Mouse (Mus musculus): ENCODE data around the gene Aipl1. TPM values are rescaled to one million over a fixed set of nuclear protein-coding genes. Genes with fewer than 3 reads are reported as not detected.
A peak's percentile ranks its signal among the peaks of the same experiment; 100 is the strongest.

Gene Aipl1
- total and polyA plus RNA-seq, 3 experiments, result 0.04 TPM; not detected in 2

- no peak for DNase-seq
- WGBS, result 41% methylated on average over 2 of the region's 2 CpGs
- H3K27me3 ChIP-seq (ENCODE audit: control insufficient read depth, insufficient read depth, low read length), result no peaks in the 10 kb centered on the region
- H3K27ac ChIP-seq, result no peak overlapping the region
- H3K79me2 ChIP-seq (replicated peaks; ENCODE audit: control insufficient read depth, insufficient read depth, low read length), result no peaks in the 10 kb centered on the region
- H3K4me3 ChIP-seq, result no peak overlapping the region
- no peak overlapping the region for H3K9ac ChIP-seq (ENCODE audit: low read depth, low read length)
- no peaks in the 10 kb centered on the region for H3K36me3 ChIP-seq (ENCODE audit: control insufficient read depth, insufficient read depth, low read length)
- intact Hi-C loops (cut with DNase I), result no loop called here
- TF ChIP-seq EP300 (IDR thresholded peaks at IDR 0.05; ENCODE audit: insufficient read depth, low read depth, low read length) (no peak), POLR2A (IDR thresholded peaks at IDR 0.05; ENCODE audit: insufficient read depth, low read depth, low read length) (no peak), CTCF (IDR thresholded peaks at IDR 0.05) (no peak)
- H3K4me1 ChIP-seq (ENCODE audit: control insufficient read depth, insufficient read depth, low read length), result no peaks in the 10 kb centered on the region
These were observed 17.9 kb upstream of the Aipl1 start for GRCm38 (mm10) chr11:72055176-72055575.

DNA sequence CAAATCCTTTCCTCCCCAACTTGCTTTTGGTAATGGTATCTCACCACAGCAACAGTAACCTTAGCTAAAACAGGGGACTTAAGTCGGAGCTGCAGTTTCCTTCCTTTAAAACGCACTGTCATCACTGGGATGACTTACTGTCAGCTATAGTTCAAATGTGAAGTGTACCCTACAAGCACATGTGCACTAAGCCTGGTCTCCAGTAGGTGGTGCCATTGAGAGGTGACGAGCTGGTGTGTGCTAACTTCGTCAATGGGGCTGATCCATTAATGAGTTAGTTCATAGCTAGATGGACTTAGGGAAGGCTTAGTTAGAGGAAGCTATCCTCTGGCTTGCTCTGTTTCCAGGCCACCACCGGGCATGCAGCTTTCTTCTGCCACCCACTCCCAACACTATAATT lies 15.3 kb upstream of the Aipl1 start:
- Histone ChIP-seq H3K36me3 (ENCODE audit: control insufficient read depth, insufficient read depth, low read length) (no peaks in the 10 kb centered on the region), H3K27ac (no peak overlapping the region), H3K27me3 (ENCODE audit: control insufficient read depth, insufficient read depth, low read length) (no peaks in the 10 kb centered on the region), H3K4me1 (ENCODE audit: control insufficient read depth, insufficient read depth, low read length) (no peaks in the 10 kb centered on the region), H3K9ac (ENCODE audit: low read depth, low read length) (no peak overlapping the region), H3K79me2 (replicated peaks; ENCODE audit: control insufficient read depth, insufficient read depth, low read length) (no peaks in the 10 kb centered on the region), H3K4me3 (no peak overlapping the region)
- 11% methylated on average over 5 of the region's 5 CpGs for WGBS
- intact Hi-C loops (cut with DNase I), result loop anchor here (1.0 to 2.0 kb wide), 2 partner anchors 93 to 154 kb away; partner anchors contain the start of genes 4933427D14Rik, Gm43951 and Txndc17
- DNase-seq, result peak; percentile 61 to 74
- TF ChIP-seq EP300 (IDR thresholded peaks at IDR 0.05; ENCODE audit: insufficient read depth, low read depth, low read length) (0 out of 2 replicates have a peak, but pooled peaks have one; percentile 43), CTCF (IDR thresholded peaks at IDR 0.05) (peak; percentile 95), POLR2A (IDR thresholded peaks at IDR 0.05; ENCODE audit: insufficient read depth, low read depth, low read length) (no peak)

DNA sequence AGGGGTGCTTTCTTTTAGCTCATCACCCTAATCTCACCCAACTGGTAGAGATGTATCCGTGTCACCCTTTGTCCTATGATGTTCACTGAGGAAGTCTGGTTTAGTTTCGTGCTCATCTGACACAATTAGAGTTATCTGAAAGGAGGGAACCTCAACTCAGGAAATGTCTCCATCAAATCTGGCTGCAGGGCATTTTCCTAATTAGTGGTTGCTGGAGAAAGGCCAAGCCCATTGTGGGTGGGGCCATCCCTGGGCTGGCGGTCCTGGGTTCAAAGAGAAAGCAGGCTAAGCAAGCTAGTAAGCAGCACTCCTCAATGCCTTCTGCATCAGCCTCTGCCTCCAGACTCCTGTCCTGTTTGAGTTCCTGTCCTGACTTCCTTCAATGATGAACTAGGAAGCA lies 14.9 kb upstream of the Aipl1 start:
- DNase-seq, result no peak
- WGBS, result 48% methylated on average over 3 of the region's 3 CpGs
- TF ChIP-seq EP300 (IDR thresholded peaks at IDR 0.05; ENCODE audit: insufficient read depth, low read depth, low read length) (no peak), POLR2A (IDR thresholded peaks at IDR 0.05; ENCODE audit: insufficient read depth, low read depth, low read length) (no peak)

DNA sequence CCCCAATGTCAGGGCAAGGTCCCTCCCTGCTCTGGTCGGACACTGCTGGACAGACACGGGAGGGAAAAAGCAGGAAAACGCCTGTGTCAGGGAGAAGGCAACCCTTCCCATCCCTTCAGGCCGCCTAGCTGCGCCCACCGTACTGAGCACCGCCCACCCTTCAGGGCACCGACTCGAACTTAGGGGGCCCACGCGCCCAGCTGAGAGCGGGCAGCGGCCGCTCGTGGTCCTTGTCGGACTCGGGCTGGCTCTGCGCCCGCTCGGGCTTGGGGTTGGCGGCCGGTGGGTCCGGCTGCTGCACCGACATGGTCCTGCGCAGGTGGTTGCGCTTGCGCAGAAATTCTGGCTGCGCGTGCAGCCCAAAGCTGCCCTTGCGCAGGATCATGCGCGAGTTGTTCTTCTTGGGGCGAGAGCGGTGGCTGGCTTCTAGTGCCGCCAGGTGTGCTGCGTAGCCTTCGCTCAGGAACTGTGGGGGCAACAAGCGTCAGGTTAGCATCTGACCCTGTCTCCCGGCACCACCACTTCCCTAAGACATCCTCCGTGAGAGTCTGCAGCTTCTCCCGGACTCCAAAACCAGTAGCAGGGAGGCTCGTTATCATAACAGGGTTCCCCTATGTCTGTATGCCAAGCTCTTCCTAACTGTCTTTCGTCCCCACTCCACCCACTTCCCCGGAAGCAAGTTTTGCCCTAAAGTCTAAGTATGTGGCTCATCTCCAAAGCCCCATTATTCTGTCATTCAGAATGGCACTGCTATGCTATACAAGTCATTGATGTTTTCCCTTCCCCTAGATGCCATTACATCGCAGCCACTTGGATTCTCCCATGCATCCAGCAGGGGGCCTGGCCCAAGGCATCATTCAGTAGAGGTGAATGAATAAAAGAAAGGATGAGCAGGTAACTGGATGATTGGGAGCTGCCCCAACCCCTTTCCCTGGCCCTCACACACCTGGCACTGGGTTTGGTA lies 13.9 kb upstream of the Aipl1 start:
- Histone ChIP-seq H3K27ac (no peak overlapping the region), H3K79me2 (replicated peaks; ENCODE audit: control insufficient read depth, insufficient read depth, low read length) (no peaks in the 10 kb centered on the region), H3K4me3 (peak overlapping the region; percentile 29; the same call in 1 of the 2 replicates), H3K9ac (ENCODE audit: low read depth, low read length) (peak overlapping the region; percentile 0; the same call in 1 of the 2 replicates), H3K27me3 (ENCODE audit: control insufficient read depth, insufficient read depth, low read length) (no peaks in the 10 kb centered on the region), H3K4me1 (ENCODE audit: control insufficient read depth, insufficient read depth, low read length) (no peaks in the 10 kb centered on the region), H3K36me3 (ENCODE audit: control insufficient read depth, insufficient read depth, low read length) (no peaks in the 10 kb centered on the region)
- TF ChIP-seq CTCF (IDR thresholded peaks at IDR 0.05), result peak; percentile 26
- no peak for TF ChIP-seq EP300 (IDR thresholded peaks at IDR 0.05; ENCODE audit: insufficient read depth, low read depth, low read length)
- intact Hi-C loops (cut with DNase I), result no loop called here
- peak; percentile 29 to 32 for DNase-seq
- WGBS, result 11% methylated on average over 45 of the region's 45 CpGs

More for the DNA sequence above, 14.9 kb upstream of the Aipl1 start:
- Histone ChIP-seq H3K4me3 (no peak overlapping the region), H3K36me3 (ENCODE audit: control insufficient read depth, insufficient read depth, low read length) (no peaks in the 10 kb centered on the region), H3K27me3 (ENCODE audit: control insufficient read depth, insufficient read depth, low read length) (no peaks in the 10 kb centered on the region), H3K79me2 (replicated peaks; ENCODE audit: control insufficient read depth, insufficient read depth, low read length) (no peaks in the 10 kb centered on the region), H3K4me1 (ENCODE audit: control insufficient read depth, insufficient read depth, low read length) (no peaks in the 10 kb centered on the region), H3K9ac (ENCODE audit: low read depth, low read length) (no peak overlapping the region), H3K27ac (no peak overlapping the region)
- intact Hi-C loops (cut with DNase I), result loop anchor here (1.0 to 2.0 kb wide), 2 partner anchors 93 to 155 kb away; partner anchors contain the start of genes 4933427D14Rik, Gm43951 and Txndc17

DNA sequence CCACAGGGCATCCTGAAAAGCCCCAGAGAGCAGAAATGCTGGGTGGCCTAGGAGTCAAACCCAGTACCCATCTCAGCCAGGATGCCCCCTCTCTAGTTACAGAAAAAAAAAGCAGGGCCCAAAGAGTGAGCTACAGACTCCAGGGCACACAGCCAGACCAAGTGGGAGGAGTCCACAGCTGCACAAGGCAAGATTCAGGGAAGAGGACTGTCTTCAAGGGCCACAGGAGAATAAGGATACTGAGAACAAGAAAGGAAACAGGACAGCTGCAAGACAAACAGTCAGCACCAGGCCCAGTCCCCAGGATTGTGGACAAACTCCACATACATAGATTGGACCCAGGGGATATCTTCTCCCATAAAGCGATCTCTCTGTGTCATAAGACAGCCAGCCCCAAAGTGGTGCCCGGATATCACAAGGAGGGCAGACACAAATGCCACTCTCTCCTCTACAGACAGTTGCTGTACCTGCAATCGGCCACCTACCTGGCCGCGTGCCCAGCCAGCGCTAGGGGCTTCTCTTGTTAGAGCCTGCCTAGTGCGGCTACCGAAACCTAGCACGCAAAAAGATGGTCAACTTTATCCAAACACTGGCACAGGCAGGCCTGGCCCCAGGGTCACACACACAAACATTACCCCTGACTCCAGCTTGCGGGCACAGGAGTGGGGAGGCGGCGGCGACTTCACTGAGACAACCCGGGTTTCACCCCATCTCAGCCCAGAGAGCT lies 13.0 kb upstream of the Aipl1 start:
- Histone ChIP-seq H3K27ac (no peak overlapping the region), H3K27me3 (ENCODE audit: control insufficient read depth, insufficient read depth, low read length) (no peaks in the 10 kb centered on the region), H3K9ac (ENCODE audit: low read depth, low read length) (no peak overlapping the region), H3K4me3 (no peak overlapping the region), H3K79me2 (replicated peaks; ENCODE audit: control insufficient read depth, insufficient read depth, low read length) (no peaks in the 10 kb centered on the region), H3K4me1 (ENCODE audit: control insufficient read depth, insufficient read depth, low read length) (no peaks in the 10 kb centered on the region), H3K36me3 (ENCODE audit: control insufficient read depth, insufficient read depth, low read length) (no peaks in the 10 kb centered on the region)
- 41% methylated on average over 14 of the region's 14 CpGs for WGBS
- DNase-seq, result no peak
- intact Hi-C loops (cut with DNase I), result no loop called here
- TF ChIP-seq POLR2A (IDR thresholded peaks at IDR 0.05; ENCODE audit: insufficient read depth, low read depth, low read length) (no peak), CTCF (IDR thresholded peaks at IDR 0.05) (no peak), EP300 (IDR thresholded peaks at IDR 0.05; ENCODE audit: insufficient read depth, low read depth, low read length) (no peak)
